Mouse (Mus musculus) G1E (cell line): ENCODE results near the gene Wwp2.

Experiments
- CTCF ChIP-seq: IDR thresholded peaks from 2 replicates; pipeline ENCODE4 v1.5.1; 2012; ENCODE audit warnings: low read depth, low read length, inconsistent platforms, mixed read lengths
- GATA1 ChIP-seq: IDR thresholded peaks from 2 replicates; pipeline ENCODE4 v1.6.1; 2012; ENCODE audit warnings: borderline replicate concordance, low read length, inconsistent platforms, mixed read lengths
- GATA2 ChIP-seq: IDR thresholded peaks from 2 replicates; pipeline ENCODE4 v1.6.1; 2012; ENCODE audit warnings: low read depth, low read length, inconsistent platforms, borderline replicate concordance
- TAL1 ChIP-seq: conservative IDR thresholded peaks from 2 replicates; pipeline ENCODE4 v1.6.1; 2012; ENCODE audit warnings: low read depth, low read length, inconsistent platforms, mixed read lengths

DNA sequence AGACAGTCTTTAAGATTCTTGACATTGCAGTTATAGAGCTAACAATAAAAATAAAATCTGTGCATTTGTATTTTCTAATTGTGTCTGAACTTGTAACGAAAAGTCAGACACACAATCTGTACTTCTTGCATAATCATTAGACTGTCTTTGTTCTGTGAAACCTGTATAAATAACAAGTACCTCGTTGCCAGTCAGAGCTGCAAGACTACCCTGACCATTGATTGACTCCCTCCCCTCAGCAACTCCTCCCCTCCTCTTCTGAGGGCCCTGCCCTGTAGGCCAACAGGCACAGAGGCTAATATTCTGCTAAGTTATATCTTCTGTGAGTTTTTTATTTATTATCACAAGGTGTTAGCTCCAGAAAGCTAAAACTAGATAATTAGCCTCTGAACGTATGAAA lies 30.2 kb upstream of the Wwp2 start:
- TF ChIP-seq GATA1: no peak
- TF ChIP-seq CTCF: no peak
- no peak for TF ChIP-seq TAL1
- no peak for TF ChIP-seq GATA2
